Mouse (Mus musculus) kidney, adult 2 months (tissue): ENCODE measurements around the gene Rfx4.

Experiments
- CTCF ChIP-seq: fragments of 200-500 bp; conservative IDR thresholded peaks from 2 replicates; pipeline ENCODE4 v1.5.1; 2011; ENCODE audit warnings: low read depth, mild to moderate bottlenecking, control low read depth, low read length, moderate library complexity, mixed read lengths; ENCODE audit not compliant: insufficient read depth, insufficient read length
- POLR2A ChIP-seq: fragments of 200-500 bp; IDR thresholded peaks from one replicate; pipeline ENCODE4 v1.6.1; 2011; ENCODE audit warnings: low read depth, low read length, control low read depth

- no peak for TF ChIP-seq CTCF
- TF ChIP-seq POLR2A: no peak
These were observed 83.1 kb downstream of the Rfx4 start for GRCm38 (mm10) chr10:84838850-84839473.
